Mouse (Mus musculus): ENCODE measurements at regions not wholly inside any gene's neighbourhood (a gene's known extent, or its start where the extent isn't known, plus 50 kb on each side); places are given as distances from the start of the nearest gene placed in this dataset.

DNA sequence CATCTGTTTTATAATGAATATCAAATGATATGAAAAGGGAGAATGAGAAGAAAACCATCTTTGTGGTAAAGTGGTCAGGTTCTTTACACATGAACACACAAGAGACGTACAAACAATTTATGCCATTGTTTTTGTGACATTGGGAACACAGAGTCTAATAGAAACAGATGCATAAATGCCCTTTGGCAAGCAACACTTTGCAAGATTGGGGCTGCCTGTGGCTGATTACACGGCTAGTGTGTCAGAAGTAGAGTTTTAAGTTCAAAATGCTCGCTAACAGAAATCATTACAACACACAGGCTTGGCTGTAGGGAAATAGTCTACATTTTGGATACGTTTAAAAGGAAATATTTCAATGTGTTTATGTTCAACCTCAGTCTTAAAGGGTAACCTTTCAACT, 228.5 kb upstream of the Npvf start:
- TF ChIP-seq POLR2A (IDR thresholded peaks at IDR 0.05; ENCODE audit: borderline replicate concordance, extremely low read depth, low read depth, low read length) (no peak), CTCF (IDR thresholded peaks at IDR 0.05; ENCODE audit: insufficient read depth, low read length) (no peak)

Data from lung, adult 2 months (tissue).